Mouse (Mus musculus) cortical plate, adult 2 months (tissue): ENCODE results near the gene Prtn3.

Source experiments
- CTCF ChIP-seq: fragments of 200-500 bp; IDR thresholded peaks from 2 replicates; pipeline ENCODE4 v1.5.1; 2011; ENCODE audit warnings: mild to moderate bottlenecking, control low read depth, low read length; ENCODE audit not compliant: insufficient read depth; ENCODE audit errors: extremely low read depth
- POLR2A ChIP-seq: fragments of 200-500 bp; IDR thresholded peaks from 2 replicates; pipeline ENCODE4 v1.6.1; 2011; ENCODE audit warnings: mild to moderate bottlenecking, low read length, control low read depth; ENCODE audit not compliant: insufficient read depth; ENCODE audit errors: extremely low read depth

DNA sequence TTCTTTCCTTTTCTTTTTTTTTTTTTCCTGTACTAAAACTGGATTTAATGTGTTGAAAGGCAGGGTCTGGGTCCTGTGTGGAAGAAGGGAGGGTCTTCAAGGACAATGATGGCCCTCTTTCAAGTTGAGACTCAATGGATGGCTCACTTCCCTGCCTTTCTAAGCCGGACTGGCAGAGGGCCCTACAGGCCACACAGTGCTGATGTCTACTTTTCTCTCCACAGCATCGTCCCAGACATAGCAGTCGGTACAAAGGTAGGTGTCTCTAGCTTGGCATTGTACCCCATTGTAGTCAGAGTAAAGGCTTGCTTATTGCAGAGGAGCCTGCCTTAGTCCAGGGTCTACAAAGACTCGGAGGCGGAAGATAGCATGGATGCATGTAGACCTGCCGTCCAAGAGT is 18.0 kb upstream of the Prtn3 start:
- no peak for TF ChIP-seq CTCF
- no peak for TF ChIP-seq POLR2A
